Mouse (Mus musculus) monocyte, adult 5-6 weeks (primary cell): ENCODE measurements at regions not wholly inside any gene's neighbourhood (a gene's known extent, or its start where the extent isn't known, plus 50 kb on each side); places are given as distances from the start of the nearest gene placed in this dataset.

Experiments used
- ATAC-seq: fragments of 153-309, 156-312 bp; replicated peaks from 2 replicates; pipeline ENCODE4 v1.8.0; 2017; ENCODE audit warnings: mild to moderate bottlenecking; ENCODE audit not compliant: low TSS enrichment, insufficient number of reproducible peaks, severe bottlenecking, poor library complexity, low FRiP score

GRCm38 (mm10) chr4:98203129-98203528 is 180.0 kb downstream of the Tm2d1 start:
- no peak for ATAC-seq

- ATAC-seq = 0 out of 2 replicates have a peak, but pooled peaks have one; percentile 22
These were observed 180.9 kb downstream of the Tm2d1 start for GRCm38 (mm10) chr4:98202232-98202631.

- ATAC-seq = no peak
These were observed 182.0 kb downstream of the Tm2d1 start for GRCm38 (mm10) chr4:98201102-98201501.

- ATAC-seq = no peak
These were observed 182.4 kb downstream of the Tm2d1 start for GRCm38 (mm10) chr4:98200701-98201100.

- ATAC-seq = no peak
These were observed 192.8 kb downstream of the Tm2d1 start for GRCm38 (mm10) chr4:98190318-98190717.

GRCm38 (mm10) chr4:98189894-98190293 is 193.2 kb downstream of the Tm2d1 start:
- ATAC-seq = no peak

- ATAC-seq = no peak
These were observed 194.2 kb downstream of the Tm2d1 start for GRCm38 (mm10) chr4:98188944-98189343.

GRCm38 (mm10) chr4:98187038-98187437 is 196.1 kb downstream of the Tm2d1 start:
- no peak for ATAC-seq

- ATAC-seq = no peak
These were observed 201.1 kb downstream of the Tm2d1 start for GRCm38 (mm10) chr4:98182053-98182355.

GRCm38 (mm10) chr4:98181185-98182052 is 201.7 kb downstream of the Tm2d1 start:
- ATAC-seq = no peak

GRCm38 (mm10) chr4:98180336-98180735 is 202.8 kb downstream of the Tm2d1 start:
- ATAC-seq = no peak
